Mouse (Mus musculus): ENCODE measurements around the gene Vwa3b.

GRCm38 (mm10) chr1:37115847-37116246 is 89.5 kb downstream of the Vwa3b start:
- no peak for TF ChIP-seq POLR2A (IDR thresholded peaks at IDR 0.05; ENCODE audit: insufficient read depth, low read length)
- TF ChIP-seq CTCF (IDR thresholded peaks at IDR 0.05; ENCODE audit: low read depth, low read length) = no peak
